Mouse (Mus musculus): Measurements from ENCODE around the gene Arid1b.

- no peak for TF ChIP-seq CTCF (IDR thresholded peaks at IDR 0.05; ENCODE audit: low read depth, low read length)
- TF ChIP-seq TAL1 (conservative IDR thresholded peaks at IDR 0.05; ENCODE audit: low read depth, low read length): no peak
- TF ChIP-seq GATA1 (IDR thresholded peaks at IDR 0.05; ENCODE audit: borderline replicate concordance, low read length): no peak
- no peak for TF ChIP-seq POLR2AphosphoS5 (IDR thresholded peaks at IDR 0.05; ENCODE audit: insufficient replicate concordance, low read depth, low read length)
- no peak for TF ChIP-seq GATA2 (IDR thresholded peaks at IDR 0.05; ENCODE audit: borderline replicate concordance, low read depth, low read length)
Observed at GRCm38 (mm10) chr17:5130116-5130515, 136.0 kb downstream of the Arid1b start.
